Mouse (Mus musculus): Measurements from ENCODE around the gene Vps35l.

The Vps35l gene

DNA sequence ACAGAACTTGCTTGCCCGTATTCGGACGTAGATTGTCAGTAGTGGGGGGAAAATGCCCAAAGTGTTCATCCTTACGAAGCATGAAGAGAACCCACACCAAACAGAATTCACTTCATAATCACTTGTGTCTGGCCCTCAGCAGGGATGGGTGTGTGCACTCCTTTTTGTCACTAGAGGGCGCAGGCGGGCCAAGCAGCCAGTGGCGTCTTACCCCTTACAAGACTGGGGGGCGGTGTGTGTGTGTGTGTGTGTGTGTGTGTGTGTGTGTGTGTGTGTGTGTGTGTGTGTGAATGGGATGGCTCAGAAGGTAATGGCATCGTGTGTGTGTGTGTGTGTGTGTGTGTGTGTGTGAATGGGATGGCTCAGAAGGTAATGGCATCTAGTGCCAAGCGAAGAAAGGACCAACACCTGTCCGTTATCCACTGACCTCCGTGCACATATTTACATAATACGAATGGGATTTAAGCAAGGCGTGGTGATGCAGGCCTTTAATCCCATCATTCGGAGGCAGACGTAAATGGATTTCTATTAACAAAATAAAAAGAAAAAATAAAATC lies at the start of gene Vps35l:
TSS of gene Vps35l (plus strand) at position 252 of the 557 bp plus-strand sequence.
- DNase-seq (ENCODE audit: low read depth): peak; percentile 88

DNA sequence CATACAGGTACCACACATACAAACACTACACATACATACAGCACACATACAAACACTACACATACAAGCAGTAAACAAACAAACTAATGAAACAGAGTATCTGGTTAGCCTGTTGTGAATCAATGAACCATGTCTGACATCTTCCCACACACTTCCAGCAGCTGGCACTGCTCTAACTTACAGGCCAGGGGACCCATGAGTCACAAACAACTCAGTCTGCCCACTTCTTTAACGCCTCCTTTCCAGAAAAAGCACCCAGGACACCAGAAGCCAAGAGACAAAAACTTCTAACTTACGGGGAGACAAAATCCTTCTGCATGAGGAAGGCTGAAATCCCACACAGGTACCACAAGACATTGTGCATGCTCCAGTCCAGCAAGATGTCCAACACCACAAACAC lies 48.7 kb upstream of the Vps35l start:
- no peak for DNase-seq (ENCODE audit: low read depth)

DNA sequence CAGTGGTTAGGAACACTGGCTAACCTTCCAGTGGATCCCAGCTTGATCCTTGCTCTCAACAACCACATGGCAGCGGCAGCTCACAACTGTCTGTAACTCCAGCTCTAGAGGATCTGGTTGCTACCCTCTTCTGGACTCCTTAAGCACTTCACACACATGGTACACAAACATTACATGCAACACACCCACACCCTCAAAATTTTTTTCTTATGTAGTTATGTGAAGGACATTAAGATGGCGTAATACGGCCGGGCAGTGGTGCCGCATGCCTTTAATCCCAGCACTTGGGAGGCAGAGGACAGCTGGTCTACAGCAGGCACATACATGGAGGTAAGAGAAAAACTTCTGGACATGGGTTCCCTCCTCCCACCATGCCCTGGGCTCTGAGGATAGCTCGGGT lies 43.9 kb upstream of the Vps35l start:
- no peak for DNase-seq (ENCODE audit: low read depth)

DNA sequence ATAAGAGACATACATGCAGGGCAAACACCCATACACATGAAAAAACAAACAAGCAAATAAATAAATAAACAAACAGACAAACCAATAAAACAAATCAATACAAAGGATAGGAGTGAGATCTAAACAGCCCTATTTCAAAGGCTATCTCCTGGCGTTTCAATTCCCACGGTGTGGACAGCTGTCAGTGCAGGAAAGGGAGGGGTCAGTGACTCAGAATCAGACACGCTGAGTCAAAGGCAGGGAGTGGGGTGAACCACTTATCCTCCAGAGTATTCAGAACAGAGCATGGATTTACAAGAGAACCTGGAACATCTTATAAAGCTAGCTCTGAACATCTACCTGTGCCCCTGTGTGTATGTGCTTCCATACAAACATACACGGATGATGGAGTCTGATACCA lies 42.9 kb upstream of the Vps35l start:
- DNase-seq (ENCODE audit: low read depth): peak; percentile 54

DNA sequence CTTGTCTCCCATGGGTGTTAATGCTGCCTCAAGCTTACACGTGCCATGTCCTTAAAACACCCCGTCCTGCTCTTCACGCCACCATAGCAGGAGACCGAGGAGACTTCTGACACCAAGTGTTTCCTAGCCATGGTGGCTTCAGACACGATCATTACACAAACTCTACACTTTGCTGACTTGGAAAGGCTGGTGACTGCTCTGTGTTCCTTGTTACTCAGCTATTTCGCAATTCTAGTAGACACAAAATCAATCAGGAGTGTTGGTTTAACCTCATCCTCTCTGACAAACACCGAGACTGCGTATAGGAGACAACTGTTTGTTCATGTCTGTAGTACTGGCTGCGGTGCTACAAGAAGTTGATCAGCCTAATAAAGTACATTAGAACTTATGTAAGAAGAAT lies 41.1 kb upstream of the Vps35l start:
- peak; percentile 68 for DNase-seq (ENCODE audit: low read depth)

DNA sequence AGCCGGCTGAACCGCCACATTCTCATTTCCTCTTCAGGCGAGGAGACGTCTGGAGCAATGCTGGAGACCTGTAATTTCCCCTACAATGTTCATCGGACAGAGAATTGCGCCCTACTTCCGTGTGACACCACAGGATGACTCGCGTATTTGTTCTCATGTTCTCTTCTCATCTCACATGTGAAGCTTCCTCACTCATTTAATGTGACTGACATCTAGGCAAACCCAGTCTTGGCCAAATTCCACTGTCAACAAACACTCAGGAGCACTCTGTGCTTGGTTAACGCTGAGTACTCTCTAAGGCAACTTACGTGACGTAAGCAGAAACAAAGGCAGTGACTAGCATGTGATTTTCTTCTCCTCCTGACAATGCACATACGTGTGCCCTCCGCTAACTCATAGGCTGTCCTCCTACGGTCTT lies 36.9 kb upstream of the Vps35l start:
- peak; percentile 86 for DNase-seq (ENCODE audit: low read depth)

DNA sequence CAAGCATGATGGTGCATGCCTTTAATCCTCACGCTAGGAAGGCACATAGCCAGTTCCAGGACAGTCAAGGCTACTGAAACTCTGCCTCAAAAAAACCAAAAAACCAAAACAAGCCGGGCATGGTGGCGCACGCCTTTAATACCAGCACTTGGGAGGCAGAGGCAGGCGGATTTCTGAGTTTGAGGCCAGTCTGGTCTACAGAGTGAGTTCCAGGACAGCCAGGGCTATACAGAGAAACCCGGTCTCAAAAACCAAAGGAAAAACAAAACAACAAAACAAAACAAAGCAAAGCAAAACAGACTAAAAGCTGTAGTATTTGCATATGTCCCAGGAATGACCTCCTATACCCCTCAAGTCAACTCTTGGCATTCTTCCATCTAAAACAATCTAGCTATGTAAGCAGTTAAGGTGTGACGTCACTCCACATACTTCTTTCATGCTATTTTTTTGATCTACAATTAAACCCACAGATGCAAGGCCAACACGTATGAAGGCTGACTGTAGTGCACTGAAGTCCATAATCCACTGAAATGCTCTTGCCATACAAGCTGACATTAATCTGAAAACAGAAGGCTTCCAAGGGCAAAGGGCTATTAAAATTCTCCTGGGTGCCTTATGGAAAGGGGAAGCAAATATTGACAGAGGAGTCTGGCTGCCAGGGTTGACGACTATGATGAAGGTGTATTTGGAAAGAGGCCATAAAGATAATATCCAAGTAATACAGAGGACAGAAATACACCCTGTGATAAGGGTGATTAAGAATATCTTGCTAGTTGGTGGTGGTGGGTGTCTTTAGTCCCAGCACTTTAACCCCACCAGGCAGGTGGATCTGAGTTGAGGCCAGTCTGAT lies 35.8 kb upstream of the Vps35l start:
- DNase-seq (ENCODE audit: low read depth): peak; percentile 26

DNA sequence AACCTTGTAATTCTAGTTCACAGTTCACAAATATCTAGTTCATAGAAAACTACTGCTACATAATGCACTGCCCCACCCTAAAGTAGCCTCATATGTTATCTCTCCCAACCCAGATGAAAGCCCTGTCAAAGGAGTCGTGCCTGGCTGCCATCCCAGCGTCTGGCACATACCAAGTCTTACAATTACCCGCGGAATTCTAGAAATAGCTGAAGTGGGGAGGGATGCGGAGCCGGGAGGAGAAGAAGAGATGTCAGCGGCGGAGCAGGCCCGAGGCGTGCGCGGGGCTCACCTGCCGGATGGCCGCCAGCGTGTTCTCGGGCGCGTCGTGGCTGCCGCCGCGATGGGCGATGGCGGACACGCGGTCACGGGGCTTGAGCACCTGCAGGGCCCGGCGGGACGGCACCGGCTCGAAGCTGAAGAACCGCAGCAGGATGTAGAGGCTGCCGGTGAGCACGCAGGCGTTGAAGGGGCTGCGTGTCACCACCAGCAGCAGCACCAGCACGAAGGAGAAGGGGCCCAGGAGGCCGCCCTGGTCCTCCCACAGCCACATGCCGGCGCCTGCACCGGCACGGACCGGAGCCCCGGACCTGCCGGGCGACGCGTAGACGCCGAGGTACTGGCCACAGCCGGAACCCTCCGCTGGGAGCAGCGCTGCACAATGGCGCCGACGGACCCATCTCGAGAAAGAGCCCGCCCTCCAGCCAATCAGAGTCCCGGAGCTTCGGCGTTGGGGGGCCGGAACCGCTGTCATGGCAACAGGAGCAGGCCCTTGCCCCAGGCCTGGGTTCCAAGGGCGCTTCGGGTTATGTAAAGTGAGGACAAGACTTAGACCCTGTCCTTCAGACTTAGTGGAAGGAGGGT lies 34.7 kb upstream of the Vps35l start, which contains the start of gene Gde1:
TSS of gene Gde1 (minus strand) at position 678 of the 861 bp plus-strand sequence.
- DNase-seq (ENCODE audit: low read depth): peak; percentile 86

DNA sequence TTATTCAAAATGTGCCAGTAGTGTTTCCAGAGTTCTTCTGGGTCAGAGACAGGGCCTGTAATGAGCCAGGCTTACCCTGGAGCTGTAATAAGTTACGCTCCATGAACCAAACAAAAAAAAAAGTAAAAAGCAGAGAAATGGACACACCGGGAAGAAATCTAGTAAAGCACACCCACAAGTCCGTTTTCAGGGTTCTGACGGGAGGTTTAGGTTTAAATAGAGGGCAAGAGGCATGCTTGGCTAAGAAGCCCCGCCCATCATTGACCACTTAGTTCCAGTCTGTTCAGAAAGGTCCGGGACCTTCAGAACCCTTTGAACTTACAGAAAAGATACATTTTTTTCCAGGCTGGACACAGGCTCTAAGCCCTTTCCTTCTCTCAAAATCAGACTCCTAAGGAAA lies 34.0 kb upstream of the Vps35l start:
- DNase-seq (ENCODE audit: low read depth): no peak

DNA sequence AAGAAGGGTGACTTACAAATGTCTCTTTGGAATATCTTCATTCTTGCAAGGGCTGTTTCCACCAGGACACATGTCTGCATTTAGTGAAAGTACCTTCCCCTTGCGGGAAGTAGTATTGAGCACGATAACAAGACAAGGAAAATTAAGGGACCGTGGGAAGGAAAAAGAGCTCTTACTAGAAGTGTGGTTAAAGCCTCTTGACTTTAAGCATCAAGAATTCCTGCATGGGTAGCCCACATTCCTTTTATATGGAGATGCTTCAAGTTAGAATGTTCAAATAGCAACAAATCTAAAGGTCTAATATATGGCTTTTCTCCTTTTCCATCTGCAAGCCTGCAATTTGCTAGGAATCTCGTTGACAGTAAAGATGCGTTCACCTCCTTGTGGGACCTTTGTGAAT lies 33.5 kb upstream of the Vps35l start:
- DNase-seq (ENCODE audit: low read depth): no peak

DNA sequence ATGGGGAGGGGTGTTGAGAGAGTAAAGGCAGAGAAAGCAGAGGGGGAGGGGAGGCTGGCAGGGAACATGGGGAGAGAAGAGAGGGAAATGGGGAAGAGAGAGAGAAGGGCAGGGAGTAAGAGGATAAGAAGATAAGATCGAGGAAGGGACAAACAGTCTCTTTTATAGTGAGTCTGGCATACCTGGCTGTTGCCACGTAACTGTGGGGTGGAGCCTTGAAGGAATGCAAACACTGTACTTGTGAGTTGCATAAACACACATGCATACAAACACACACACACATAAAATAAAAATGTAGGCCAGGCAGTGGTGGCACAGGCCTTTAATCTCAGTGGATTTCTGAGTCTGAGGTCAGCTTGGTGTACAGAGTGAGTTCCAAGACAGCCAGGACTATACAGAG lies 32.8 kb upstream of the Vps35l start:
- no peak for DNase-seq (ENCODE audit: low read depth)

DNA sequence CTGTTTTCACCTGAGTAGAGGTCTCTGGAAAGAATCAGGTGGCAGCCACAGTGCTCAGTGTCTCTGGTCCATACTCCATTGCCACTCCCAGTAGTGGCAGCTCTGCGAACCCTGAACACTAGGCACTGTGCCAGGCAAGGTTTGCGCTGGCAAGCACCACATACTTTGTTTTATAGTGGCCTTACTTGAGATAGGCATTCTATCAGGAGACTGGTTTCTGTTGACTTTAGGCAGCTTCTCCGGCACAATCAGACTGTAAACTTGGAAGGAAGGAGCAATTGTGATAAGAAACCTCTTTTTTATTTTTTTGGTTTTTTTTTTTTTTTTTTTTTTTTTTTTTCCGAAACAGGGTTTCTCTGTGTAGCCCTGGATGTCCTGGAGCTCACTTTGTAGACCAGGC lies 32.0 kb upstream of the Vps35l start:
- no peak for DNase-seq (ENCODE audit: low read depth)

DNA sequence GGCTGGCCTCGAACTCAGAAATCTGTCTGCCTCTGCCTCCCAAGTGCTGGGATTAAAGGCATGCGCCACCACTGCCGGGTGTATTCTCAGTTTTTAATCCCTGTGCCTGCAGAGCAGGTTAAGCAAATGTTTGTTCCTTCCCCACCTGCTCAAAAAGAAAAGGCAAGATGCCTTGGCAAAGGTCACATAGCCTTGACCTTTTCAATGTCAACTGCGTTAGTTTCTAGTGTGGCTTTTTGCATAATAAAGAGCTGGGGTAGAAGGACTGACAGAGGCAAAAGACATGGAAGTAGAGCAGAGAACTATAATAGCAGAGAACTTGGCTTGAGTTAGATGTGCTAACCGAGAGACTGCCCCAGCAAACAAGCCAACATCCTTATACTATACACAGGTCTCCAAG lies 29.2 kb upstream of the Vps35l start:
- DNase-seq (ENCODE audit: low read depth): no peak

DNA sequence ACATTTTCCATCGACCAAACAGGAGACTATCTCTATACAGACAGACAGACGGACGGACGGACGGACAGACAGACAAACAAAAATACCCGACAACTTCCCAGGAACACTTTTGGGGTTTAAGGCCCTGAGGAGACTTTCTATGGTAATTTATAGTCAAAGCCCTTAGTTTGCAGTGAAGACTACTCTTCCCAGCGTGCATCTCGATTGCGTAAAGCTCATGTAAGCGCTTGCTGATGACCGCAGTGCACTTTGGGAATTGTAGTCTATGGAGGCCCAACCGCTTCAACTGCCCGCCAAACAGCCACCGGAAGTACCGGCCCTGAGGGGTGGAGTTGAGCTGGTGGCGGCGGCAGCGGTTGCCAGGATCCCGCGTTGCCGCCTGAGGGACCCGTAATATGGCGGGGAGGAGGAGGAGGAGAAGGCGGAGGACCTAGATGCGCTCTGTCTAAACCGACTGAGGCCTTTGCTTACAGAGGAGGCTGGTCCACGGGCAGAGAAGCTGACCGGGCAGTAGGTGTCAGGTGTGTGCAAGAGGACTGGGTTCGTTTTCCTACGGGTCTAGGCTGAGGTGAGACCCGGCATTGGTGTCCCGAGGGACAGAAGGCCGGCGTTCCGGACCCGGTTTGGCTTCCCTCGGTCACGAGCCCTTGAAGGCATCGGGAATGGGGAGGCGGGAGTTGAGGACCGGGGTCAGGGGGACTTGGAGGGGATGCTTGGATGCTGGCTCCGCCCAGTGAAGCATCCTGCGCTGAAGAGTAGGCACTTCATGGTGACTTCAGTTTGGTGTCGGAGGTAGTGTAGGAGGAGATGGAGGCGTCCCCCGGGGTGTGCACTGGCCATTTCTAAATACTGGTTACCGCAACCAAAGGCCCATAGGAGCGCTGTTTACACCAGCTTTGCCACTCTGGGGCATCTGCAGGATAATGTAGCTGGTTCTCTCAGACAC lies 27.5 kb upstream of the Vps35l start, which contains the start of gene Ccp110:
TSS of gene Ccp110 (plus strand) at position 325 of the 946 bp plus-strand sequence.
- peak; percentile 98 for DNase-seq (ENCODE audit: low read depth)

DNA sequence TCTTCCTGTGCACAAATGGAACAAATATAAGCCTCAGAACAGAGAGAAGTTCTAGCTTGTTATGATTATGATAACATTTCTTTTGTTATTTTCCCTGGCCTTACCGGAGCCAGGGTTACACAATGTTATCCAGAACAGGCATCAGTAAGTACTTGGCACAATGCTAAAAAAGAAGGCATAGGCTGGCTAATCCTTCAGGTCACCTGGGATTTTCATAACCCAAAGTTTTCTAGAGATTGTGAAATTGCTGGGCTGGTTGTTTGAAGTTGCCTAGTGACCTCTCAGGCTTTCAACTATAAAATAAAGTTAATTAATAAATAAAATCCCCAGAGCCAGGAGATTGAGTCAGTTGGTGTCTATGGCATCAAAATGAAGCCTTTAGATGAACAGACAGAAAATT lies 25.2 kb upstream of the Vps35l start:
- no peak for DNase-seq (ENCODE audit: low read depth)

DNA sequence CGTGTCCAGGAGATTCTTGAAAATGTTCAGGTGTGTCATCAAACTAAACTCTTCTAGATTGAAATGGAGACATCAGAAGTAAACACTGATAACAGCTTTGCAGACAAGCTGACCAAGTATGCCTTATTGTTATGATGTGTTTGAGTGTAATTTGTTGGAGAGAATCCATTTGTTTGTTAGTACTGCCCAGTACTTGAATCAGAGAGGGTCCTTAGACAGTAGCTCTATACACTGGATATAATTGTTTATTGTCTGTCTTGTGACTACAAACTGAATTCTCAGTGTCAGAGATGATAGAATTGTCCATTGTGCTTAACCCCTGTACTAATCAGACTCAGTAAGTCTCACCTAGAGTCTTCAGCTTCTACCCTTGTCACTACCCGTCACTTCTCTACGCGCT lies 22.0 kb upstream of the Vps35l start:
- no peak for DNase-seq (ENCODE audit: low read depth)

DNA sequence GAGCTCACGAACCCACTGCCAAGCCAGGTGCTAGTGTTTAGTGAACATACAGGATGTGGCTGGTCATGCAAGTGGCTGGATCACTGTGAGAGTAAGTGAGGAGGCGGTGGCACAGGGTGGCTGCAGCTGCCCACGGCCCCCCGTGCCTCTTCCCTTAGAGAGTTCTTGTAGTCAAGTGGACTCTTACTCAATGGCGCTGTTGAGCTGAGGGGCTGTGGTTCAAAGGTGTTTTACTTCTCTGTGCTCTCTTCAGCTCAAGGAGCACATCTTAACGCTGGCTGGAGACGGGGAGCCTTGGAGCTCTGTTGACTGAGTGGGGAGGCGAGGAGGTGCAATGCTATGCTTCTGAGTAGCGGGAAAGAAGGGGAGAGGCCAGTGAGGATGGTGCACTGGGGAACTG lies 16.1 kb upstream of the Vps35l start:
- no peak for DNase-seq (ENCODE audit: low read depth)

DNA sequence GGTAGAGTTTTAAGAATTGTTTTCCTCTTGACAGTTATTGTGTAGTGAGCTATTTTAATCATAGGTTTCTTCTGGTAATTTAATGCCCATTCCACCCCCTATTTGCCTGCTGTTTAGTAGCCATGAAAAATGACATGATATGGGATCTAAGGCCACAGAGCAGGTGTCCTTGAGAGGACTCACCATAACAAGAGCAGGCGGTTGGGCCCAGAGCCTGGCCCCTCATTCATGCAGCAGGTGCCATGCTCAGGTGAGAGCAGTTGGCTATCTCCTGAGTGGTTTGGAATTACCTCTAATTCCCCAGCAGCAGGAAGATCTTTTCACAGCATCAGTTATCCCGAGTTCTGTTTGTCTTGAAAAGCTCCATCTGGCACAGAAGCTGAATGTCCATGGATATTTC lies 14.6 kb upstream of the Vps35l start:
- DNase-seq (ENCODE audit: low read depth): no peak

DNA sequence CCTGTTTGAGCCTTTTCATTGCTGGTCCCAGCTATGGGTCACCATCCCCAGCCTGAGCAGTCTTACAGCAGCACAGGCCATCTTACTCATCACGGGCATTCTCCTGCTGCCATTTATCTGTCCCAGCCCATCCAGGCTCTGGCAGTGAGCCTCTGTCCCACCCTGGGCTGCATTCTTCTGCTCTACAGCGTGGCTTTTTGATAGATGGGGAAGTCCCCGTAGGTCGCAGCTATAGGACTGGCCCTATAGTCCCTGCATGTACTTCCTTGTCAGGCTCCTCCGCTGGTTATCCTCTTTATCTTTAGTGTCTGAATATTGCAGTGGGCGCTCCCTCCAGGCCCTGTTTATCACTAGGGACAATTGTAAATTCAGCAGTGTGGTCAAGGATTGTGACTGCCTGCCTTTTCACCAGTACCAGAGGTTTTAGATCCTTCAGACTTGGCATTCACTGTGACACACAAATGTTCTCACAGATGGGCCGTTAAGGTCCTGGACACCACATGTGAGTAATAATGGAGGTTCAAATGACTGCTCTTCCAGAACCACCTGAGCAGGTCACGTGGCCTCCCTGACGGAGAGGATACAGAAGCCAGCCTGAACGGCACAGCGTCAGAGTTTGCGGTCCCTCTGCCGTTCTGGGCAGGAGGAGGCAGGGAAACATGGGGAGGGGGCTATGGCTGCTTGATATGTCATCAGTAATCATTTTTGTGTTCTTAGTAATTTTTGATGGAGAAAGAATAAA lies 11.0 kb upstream of the Vps35l start:
- DNase-seq (ENCODE audit: low read depth): no peak

DNA sequence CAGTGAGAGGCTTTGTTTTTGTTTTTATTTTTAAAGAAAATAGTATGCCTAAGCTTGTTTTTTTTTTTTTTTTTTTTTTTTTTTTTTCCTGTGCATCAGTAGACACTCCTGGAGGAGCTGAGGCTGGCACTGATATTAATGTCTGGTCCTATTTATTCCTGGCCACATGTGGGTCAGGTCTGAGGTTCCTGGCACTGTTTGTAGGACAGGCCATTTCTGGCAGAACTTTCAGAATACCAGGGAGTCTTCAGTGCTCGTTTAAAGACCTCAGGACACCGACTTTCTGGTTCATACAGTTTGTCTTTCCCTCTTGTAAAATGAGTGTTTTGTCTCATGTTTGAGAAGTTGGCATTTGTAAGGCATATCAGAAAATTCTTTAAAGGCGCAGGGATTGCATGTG lies 8.2 kb upstream of the Vps35l start:
- no peak for DNase-seq (ENCODE audit: low read depth)

DNA sequence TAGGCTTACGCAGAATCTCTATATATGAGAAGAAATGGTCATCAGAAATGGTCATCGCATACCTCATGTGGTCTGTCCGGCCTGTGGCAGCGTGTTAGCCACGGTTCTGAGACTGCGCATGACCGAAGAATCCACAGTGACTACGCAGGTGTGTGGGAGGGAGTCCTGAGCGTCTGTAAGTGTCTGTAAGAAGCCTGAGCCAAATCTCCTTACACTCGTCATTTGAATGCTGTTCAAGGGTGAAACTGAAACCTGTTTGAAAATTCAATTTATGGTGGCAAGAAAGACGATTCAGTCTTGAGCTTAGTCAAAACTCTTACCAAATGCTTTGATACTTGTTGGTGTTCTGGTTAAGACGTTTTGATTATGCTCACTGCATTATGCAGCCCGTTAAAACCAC lies 6.8 kb upstream of the Vps35l start:
- DNase-seq (ENCODE audit: low read depth): no peak

Measured in 416B (cell line).